Mouse (Mus musculus): ENCODE data around the gene Olfr1265. TPM values are rescaled to one million over a fixed set of nuclear protein-coding genes. Genes with fewer than 3 reads are reported as not detected.

Olfr1265 gene
- not detected in 2 replicates for total RNA-seq (2012; rRNA removed)

GRCm38 (mm10) chr2:90035037-90035436 lies at the start of gene Olfr1265:
Gene Olfr1265 (plus strand): TSS chr2:90035337.
- in situ Hi-C loops (cut with MboI; ENCODE audit: low sequenced_read_pairs in 2 of 2, unreplicated experiment in 2 of 2), result no loop called here
- Histone ChIP-seq H3K4me3 (ENCODE audit: insufficient read depth in 1 of 2, low read depth in 1 of 2, low read length in 2 of 2, poor library complexity in 1 of 2, severe bottlenecking in 1 of 2) (no peak within 1 kb of the TSS), H3K9me3 (ENCODE audit: control insufficient read depth, insufficient read depth, low read depth, low read length) (no peaks in the 10 kb centered on the region), H3K27ac (ENCODE audit: insufficient read depth, low read depth, low read length, poor library complexity, severe bottlenecking) (no peak within 1 kb of the TSS), H3K36me3 (ENCODE audit: control insufficient read depth, insufficient read depth, low read length, poor library complexity, severe bottlenecking) (no peaks in the 10 kb centered on the region), H3K9ac (ENCODE audit: insufficient read depth, low read depth, low read length, poor library complexity, severe bottlenecking) (no peak within 1 kb of the TSS), H3K4me1 (ENCODE audit: control insufficient read depth in 2 of 2, insufficient read depth in 2 of 2, low read length in 2 of 2, poor library complexity in 1 of 2) (no peaks in the 10 kb centered on the region)
- TF ChIP-seq ZNF384 (IDR thresholded peaks at IDR 0.05; ENCODE audit: low read depth, low read length), result no peak
- no peak for TF ChIP-seq CHD2 (IDR thresholded peaks at IDR 0.05; ENCODE audit: low read depth, low read length)
- TF ChIP-seq HCFC1 (IDR thresholded peaks at IDR 0.05; ENCODE audit: borderline replicate concordance, insufficient read depth, low read length), result no peak
- no peak for TF ChIP-seq ZC3H11A (IDR thresholded peaks at IDR 0.05; ENCODE audit: borderline replicate concordance, low read depth, low read length)
- no peak for TF ChIP-seq MAFK (IDR thresholded peaks at IDR 0.05; ENCODE audit: insufficient read depth, low read depth, low read length)
- no peak for DNase-seq (ENCODE audit: low read depth, low spot score)

- H3K9me3 ChIP-seq (ENCODE audit: control insufficient read depth, insufficient read depth, low read depth, low read length), result no peaks in the 10 kb centered on the region
These were observed 44.2 kb upstream of the Olfr1265 start, which contains the start of gene Olfr1261 for GRCm38 (mm10) chr2:89990921-89991320. Gene Olfr1261 (plus strand): TSS chr2:89991221.

GRCm38 (mm10) chr2:89999845-90000244 lies 35.3 kb upstream of the Olfr1265 start, which contains the start of gene Olfr1262:
Gene Olfr1262 (plus strand): TSS chr2:90000145.
- Histone ChIP-seq H3K36me3 (ENCODE audit: control insufficient read depth, insufficient read depth, low read length, poor library complexity, severe bottlenecking) (no peaks in the 10 kb centered on the region), H3K9ac (ENCODE audit: insufficient read depth, low read depth, low read length, poor library complexity, severe bottlenecking) (no peak within 1 kb of the TSS), H3K27ac (ENCODE audit: insufficient read depth, low read depth, low read length, poor library complexity, severe bottlenecking) (no peak within 1 kb of the TSS), H3K9me3 (ENCODE audit: control insufficient read depth, insufficient read depth, low read depth, low read length) (no peaks in the 10 kb centered on the region), H3K4me1 (ENCODE audit: control insufficient read depth in 2 of 2, insufficient read depth in 2 of 2, low read length in 2 of 2, poor library complexity in 1 of 2) (no peaks in the 10 kb centered on the region), H3K4me3 (ENCODE audit: insufficient read depth in 1 of 2, low read depth in 1 of 2, low read length in 2 of 2, poor library complexity in 1 of 2, severe bottlenecking in 1 of 2) (no peak within 1 kb of the TSS)
- in situ Hi-C loops (cut with MboI; ENCODE audit: low sequenced_read_pairs in 2 of 2, unreplicated experiment in 2 of 2), result no loop called here
- no peak for DNase-seq (ENCODE audit: low read depth, low spot score)
- no peak for TF ChIP-seq CHD2 (IDR thresholded peaks at IDR 0.05; ENCODE audit: low read depth, low read length)

More at GRCm38 (mm10) chr2:89990921-89991320, 44.2 kb upstream of the Olfr1265 start, which contains the start of gene Olfr1261:
- H3K27ac ChIP-seq (ENCODE audit: insufficient read depth, low read depth, low read length, poor library complexity, severe bottlenecking), result no peak within 1 kb of the TSS
- no peaks in the 10 kb centered on the region for H3K4me1 ChIP-seq (ENCODE audit: control insufficient read depth in 2 of 2, insufficient read depth in 2 of 2, low read length in 2 of 2, poor library complexity in 1 of 2)
- H3K36me3 ChIP-seq (ENCODE audit: control insufficient read depth, insufficient read depth, low read length, poor library complexity, severe bottlenecking), result no peaks in the 10 kb centered on the region
- DNase-seq (ENCODE audit: low read depth, low spot score), result no peak
- H3K9ac ChIP-seq (ENCODE audit: insufficient read depth, low read depth, low read length, poor library complexity, severe bottlenecking), result no peak within 1 kb of the TSS
- TF ChIP-seq ZC3H11A (IDR thresholded peaks at IDR 0.05; ENCODE audit: borderline replicate concordance, low read depth, low read length) (no peak), MAFK (IDR thresholded peaks at IDR 0.05; ENCODE audit: insufficient read depth, low read depth, low read length) (no peak), ZNF384 (IDR thresholded peaks at IDR 0.05; ENCODE audit: low read depth, low read length) (no peak), HCFC1 (IDR thresholded peaks at IDR 0.05; ENCODE audit: borderline replicate concordance, insufficient read depth, low read length) (no peak), CHD2 (IDR thresholded peaks at IDR 0.05; ENCODE audit: low read depth, low read length) (no peak)
- H3K4me3 ChIP-seq (ENCODE audit: insufficient read depth in 1 of 2, low read depth in 1 of 2, low read length in 2 of 2, poor library complexity in 1 of 2, severe bottlenecking in 1 of 2), result no peak within 1 kb of the TSS
- in situ Hi-C loops (cut with MboI; ENCODE audit: low sequenced_read_pairs in 2 of 2, unreplicated experiment in 2 of 2), result no loop called here

- Histone ChIP-seq H3K9me3 (ENCODE audit: control insufficient read depth, insufficient read depth, low read depth, low read length) (no peaks in the 10 kb centered on the region), H3K4me1 (ENCODE audit: control insufficient read depth in 2 of 2, insufficient read depth in 2 of 2, low read length in 2 of 2, poor library complexity in 1 of 2) (no peaks in the 10 kb centered on the region), H3K9ac (ENCODE audit: insufficient read depth, low read depth, low read length, poor library complexity, severe bottlenecking) (no peak within 1 kb of the TSS), H3K4me3 (ENCODE audit: insufficient read depth in 1 of 2, low read depth in 1 of 2, low read length in 2 of 2, poor library complexity in 1 of 2, severe bottlenecking in 1 of 2) (no peak within 1 kb of the TSS), H3K36me3 (ENCODE audit: control insufficient read depth, insufficient read depth, low read length, poor library complexity, severe bottlenecking) (no peaks in the 10 kb centered on the region), H3K27ac (ENCODE audit: insufficient read depth, low read depth, low read length, poor library complexity, severe bottlenecking) (no peak within 1 kb of the TSS)
- DNase-seq (ENCODE audit: low read depth, low spot score), result no peak
- TF ChIP-seq HCFC1 (IDR thresholded peaks at IDR 0.05; ENCODE audit: borderline replicate concordance, insufficient read depth, low read length) (no peak), ZNF384 (IDR thresholded peaks at IDR 0.05; ENCODE audit: low read depth, low read length) (no peak), CHD2 (IDR thresholded peaks at IDR 0.05; ENCODE audit: low read depth, low read length) (no peak), MAFK (IDR thresholded peaks at IDR 0.05; ENCODE audit: insufficient read depth, low read depth, low read length) (no peak), ZC3H11A (IDR thresholded peaks at IDR 0.05; ENCODE audit: borderline replicate concordance, low read depth, low read length) (no peak)
- in situ Hi-C loops (cut with MboI; ENCODE audit: low sequenced_read_pairs in 2 of 2, unreplicated experiment in 2 of 2), result no loop called here
These were observed 23.3 kb upstream of the Olfr1265 start, which contains the start of gene Olfr1263 for GRCm38 (mm10) chr2:90011831-90012230. Gene Olfr1263 (plus strand): TSS chr2:90012131.

GRCm38 (mm10) chr2:90025477-90025876 lies 9.7 kb upstream of the Olfr1265 start, which contains the start of gene Olfr1264:
Gene Olfr1264 (minus strand): TSS chr2:90025577.
- Histone ChIP-seq H3K27ac (ENCODE audit: insufficient read depth, low read depth, low read length, poor library complexity, severe bottlenecking) (no peak within 1 kb of the TSS), H3K9ac (ENCODE audit: insufficient read depth, low read depth, low read length, poor library complexity, severe bottlenecking) (no peak within 1 kb of the TSS), H3K4me1 (ENCODE audit: control insufficient read depth in 2 of 2, insufficient read depth in 2 of 2, low read length in 2 of 2, poor library complexity in 1 of 2) (no peaks in the 10 kb centered on the region), H3K9me3 (ENCODE audit: control insufficient read depth, insufficient read depth, low read depth, low read length) (no peaks in the 10 kb centered on the region), H3K4me3 (ENCODE audit: insufficient read depth in 1 of 2, low read depth in 1 of 2, low read length in 2 of 2, poor library complexity in 1 of 2, severe bottlenecking in 1 of 2) (no peak within 1 kb of the TSS), H3K36me3 (ENCODE audit: control insufficient read depth, insufficient read depth, low read length, poor library complexity, severe bottlenecking) (no peaks in the 10 kb centered on the region)
- TF ChIP-seq ZC3H11A (IDR thresholded peaks at IDR 0.05; ENCODE audit: borderline replicate concordance, low read depth, low read length), result no peak
- TF ChIP-seq ZNF384 (IDR thresholded peaks at IDR 0.05; ENCODE audit: low read depth, low read length), result no peak
- no peak for TF ChIP-seq CHD2 (IDR thresholded peaks at IDR 0.05; ENCODE audit: low read depth, low read length)
- TF ChIP-seq HCFC1 (IDR thresholded peaks at IDR 0.05; ENCODE audit: borderline replicate concordance, insufficient read depth, low read length), result no peak
- TF ChIP-seq MAFK (IDR thresholded peaks at IDR 0.05; ENCODE audit: insufficient read depth, low read depth, low read length), result no peak
- in situ Hi-C loops (cut with MboI; ENCODE audit: low sequenced_read_pairs in 2 of 2, unreplicated experiment in 2 of 2), result no loop called here
- no peak for DNase-seq (ENCODE audit: low read depth, low spot score)

Data from ES-E14 (cell line).